26 mouse cellular contexts compared by ENCODE assay signal in genomic region chr6:101949681-101950080, GRCm38 (mm10).
DNase-seq lines count a peak whose midpoint lies in the region; ATAC-seq and TF ChIP-seq lines count a peak whose summit lies in the region.
"Had no signal": no experiment of that assay in that cellular context is flagged by ENCODE, and none has a peak within 500 bp of the region (broad histone marks: within the 10 kb centered on the region; RNA-seq: fewer than 3 reads in every experiment).

No protein-coding gene starts in this region.

- H3K4me3 ChIP-seq in heart, embryonic 14.5 days (ENCODE audit: control insufficient read depth in 1 of 2, insufficient read depth in 1 of 2, low read depth in 1 of 2, low read length in 2 of 2), result no peak overlapping the region
- no peak overlapping the region for H3K4me3 ChIP-seq in kidney, postnatal 0 days (replicated peaks; ENCODE audit: low read depth, low read length)
- no peak overlapping the region for H3K4me3 ChIP-seq in midbrain, embryonic 11.5 days (ENCODE audit: low read depth, low read length)
- H3K4me3 ChIP-seq: embryonic facial prominence, embryonic 15.5 days; forebrain, embryonic 12.5 days; heart, embryonic 13.5 days; limb, embryonic 13.5 days; liver, embryonic 12.5 days; megakaryocyte, embryonic 14.5 days; midbrain, embryonic 13.5 days; stomach, embryonic 15.5 days had no signal

- DNase-seq in heart, adult 11 months, result no peak
- peak; percentile 53 for DNase-seq in kidney, postnatal 0 days (ENCODE audit: low spot score)
- DNase-seq in kidney, postnatal 10 days, result no peak
- peak; percentile 7 for DNase-seq in lung, postnatal 36 days
- no peak for DNase-seq in lung, postnatal 4 days
- peak; percentile 7 for DNase-seq in Patski (ENCODE audit: low read depth, low spot score)
- DNase-seq in midbrain, embryonic 11.5 days (ENCODE audit: low spot score, missing footprints), result no peak
- DNase-seq: adrenal gland, postnatal 25 days; B cell, adult 2 months; cerebellum, adult 18-20 months; cerebellum, postnatal 10 days; gastrocnemius, postnatal 25 days; kidney, adult 11 months; liver, postnatal 0 days; lung, postnatal 10 days; right cerebral cortex, postnatal 25 days had no signal

- CTCF ChIA-PET in Patski (lab: Charles Lee), result no interaction called here

- 0 out of 2 replicates have a peak, but pooled peaks have one; percentile 21 for ATAC-seq in heart, embryonic 14.5 days (ENCODE audit: insufficient number of reproducible peaks, insufficient read depth, low FRiP score, low read depth)
- ATAC-seq in kidney, postnatal 0 days (replicated peaks; ENCODE audit: low FRiP score, low read depth), result no peak
- ATAC-seq in Patski, result no peak
- no peak for ATAC-seq in midbrain, embryonic 11.5 days (ENCODE audit: low FRiP score)
- ATAC-seq: liver, embryonic 12.5 days; liver, postnatal 0 days; midbrain, embryonic 13.5 days had no signal

- no peaks in the 10 kb centered on the region for H3K36me3 ChIP-seq in heart, embryonic 14.5 days (ENCODE audit: control insufficient read depth, insufficient read depth, low read length)
- H3K36me3 ChIP-seq in kidney, postnatal 0 days (ENCODE audit: insufficient read depth, low read length), result no peaks in the 10 kb centered on the region
- H3K36me3 ChIP-seq in midbrain, embryonic 11.5 days (ENCODE audit: control insufficient read depth, insufficient read depth, low read length), result no peaks in the 10 kb centered on the region
- H3K36me3 ChIP-seq: embryonic facial prominence, embryonic 15.5 days; forebrain, embryonic 12.5 days; heart, embryonic 13.5 days; limb, embryonic 13.5 days; liver, embryonic 12.5 days; midbrain, embryonic 13.5 days; stomach, embryonic 15.5 days had no signal

- no peak overlapping the region for H3K4me2 ChIP-seq in heart, embryonic 14.5 days (ENCODE audit: low read length)
- H3K4me2 ChIP-seq in kidney, postnatal 0 days (ENCODE audit: low read length), result no peak overlapping the region
- no peak overlapping the region for H3K4me2 ChIP-seq in midbrain, embryonic 11.5 days
- H3K4me2 ChIP-seq: embryonic facial prominence, embryonic 15.5 days; forebrain, embryonic 12.5 days; heart, embryonic 13.5 days; hindbrain, embryonic 14.5 days; limb, embryonic 13.5 days; liver, embryonic 12.5 days; midbrain, embryonic 13.5 days; stomach, embryonic 15.5 days had no signal

- H3K27ac ChIP-seq in heart, embryonic 14.5 days (replicated peaks in 1 of 2; ENCODE audit: control insufficient read depth in 1 of 2, insufficient read depth in 1 of 2, low read depth in 2 of 2, low read length in 2 of 2), result 0 out of 4 replicates have a peak overlapping the region, but pooled peaks of 1 of the 2 experiments have one; percentile 35
- H3K27ac ChIP-seq in kidney, postnatal 0 days, result no peak overlapping the region
- no peak overlapping the region for H3K27ac ChIP-seq in midbrain, embryonic 11.5 days (ENCODE audit: low read depth, low read length)
- H3K27ac ChIP-seq: embryonic facial prominence, embryonic 15.5 days; forebrain, embryonic 12.5 days; heart, embryonic 13.5 days; hindbrain, embryonic 14.5 days; limb, embryonic 13.5 days; liver, embryonic 12.5 days; midbrain, embryonic 13.5 days; stomach, embryonic 15.5 days had no signal

- WGBS in heart, embryonic 14.5 days, result 11% methylated on average over 3 of the region's 3 CpGs
- WGBS in kidney, postnatal 0 days, result 50% methylated on average over 3 of the region's 3 CpGs
- WGBS in midbrain, embryonic 11.5 days, result 90% methylated on average over 3 of the region's 3 CpGs

- in situ Hi-C loops in Patski (cut with MboI; ENCODE audit: low pct_unique_long_range_greater_than_20kb), result no loop called here

- 0 out of 4 replicates have a peak, but pooled peaks cover 0 to 2% of the 10 kb centered on the region in 2 experiments for H3K4me1 ChIP-seq in heart, embryonic 14.5 days (ENCODE audit: control insufficient read depth in 2 of 2, insufficient read depth in 2 of 2, low read length in 2 of 2)
- H3K4me1 ChIP-seq in kidney, postnatal 0 days (replicated peaks; ENCODE audit: insufficient read depth, low read length), result no peaks in the 10 kb centered on the region
- no peaks in the 10 kb centered on the region for H3K4me1 ChIP-seq in midbrain, embryonic 11.5 days (ENCODE audit: control insufficient read depth, insufficient read depth, low read length)
- H3K4me1 ChIP-seq: embryonic facial prominence, embryonic 15.5 days; forebrain, embryonic 12.5 days; limb, embryonic 13.5 days; liver, embryonic 12.5 days; megakaryocyte, embryonic 14.5 days; midbrain, embryonic 13.5 days; stomach, embryonic 15.5 days had no signal

- no peaks in the 10 kb centered on the region for H3K27me3 ChIP-seq in heart, embryonic 14.5 days (ENCODE audit: control insufficient read depth, insufficient read depth, low read length)
- H3K27me3 ChIP-seq in kidney, postnatal 0 days (ENCODE audit: insufficient read depth, low read length), result no peaks in the 10 kb centered on the region
- H3K27me3 ChIP-seq in Patski, result no peaks in the 10 kb centered on the region
- H3K27me3 ChIP-seq in midbrain, embryonic 11.5 days (ENCODE audit: control insufficient read depth, insufficient read depth, low read length), result no peaks in the 10 kb centered on the region
- H3K27me3 ChIP-seq: embryonic facial prominence, embryonic 15.5 days; forebrain, embryonic 12.5 days; heart, embryonic 13.5 days; limb, embryonic 13.5 days; liver, embryonic 12.5 days; megakaryocyte, embryonic 14.5 days; midbrain, embryonic 13.5 days; stomach, embryonic 15.5 days had no signal

- no peak for TF ChIP-seq CTCF in kidney, postnatal 0 days (IDR thresholded peaks at IDR 0.05; ENCODE audit: low read depth)
- no peak for TF ChIP-seq CTCF in Patski (IDR thresholded peaks at IDR 0.05)

- no peak overlapping the region for H3K9ac ChIP-seq in heart, embryonic 14.5 days (ENCODE audit: low read length)
- no peak overlapping the region for H3K9ac ChIP-seq in kidney, postnatal 0 days (ENCODE audit: low read depth, low read length)
- H3K9ac ChIP-seq in midbrain, embryonic 11.5 days (ENCODE audit: low read length), result no peak overlapping the region
- H3K9ac ChIP-seq: embryonic facial prominence, embryonic 15.5 days; forebrain, embryonic 12.5 days; heart, embryonic 13.5 days; hindbrain, embryonic 14.5 days; limb, embryonic 13.5 days; liver, embryonic 12.5 days; liver, postnatal 0 days; midbrain, embryonic 13.5 days; stomach, embryonic 15.5 days had no signal

- POLR2A ChIA-PET in Patski (lab: Charles Lee), result no interaction called here

- no peaks in the 10 kb centered on the region for H3K9me3 ChIP-seq in heart, embryonic 14.5 days (ENCODE audit: control insufficient read depth, low read length)
- no peaks in the 10 kb centered on the region for H3K9me3 ChIP-seq in kidney, postnatal 0 days (replicated peaks; ENCODE audit: low read length)
- no peaks in the 10 kb centered on the region for H3K9me3 ChIP-seq in midbrain, embryonic 11.5 days (ENCODE audit: control insufficient read depth, low read length)
- H3K9me3 ChIP-seq: embryonic facial prominence, embryonic 15.5 days; forebrain, embryonic 12.5 days; heart, embryonic 13.5 days; limb, embryonic 13.5 days; liver, embryonic 12.5 days; megakaryocyte, embryonic 14.5 days; midbrain, embryonic 13.5 days; stomach, embryonic 15.5 days had no signal

Comparison
In these comparisons a context has a peak if more than half of its experiments do, and no peak if none do; other contexts are left out.
1. DNase-seq: peak in kidney, postnatal 0 days (single experiment), lung, postnatal 36 days (single experiment) and Patski (single experiment); none in heart, adult 11 months (single experiment), kidney, postnatal 10 days (single experiment), lung, postnatal 4 days (0 of 2) and midbrain, embryonic 11.5 days (single experiment).